Mouse (Mus musculus) liver, adult 2 months (tissue): Measurements from ENCODE around the gene Wdr37.

Source experiments
- CTCF ChIP-seq: fragments of 200-500 bp; IDR thresholded peaks from 2 replicates; pipeline ENCODE4 v1.5.1; 2011; ENCODE audit warnings: low read depth, low read length, control low read depth
- POLR2A ChIP-seq: fragments of 200-500 bp; IDR thresholded peaks from 2 replicates; pipeline ENCODE4 v1.6.1; 2011; ENCODE audit warnings: low read length, control low read depth; ENCODE audit not compliant: insufficient read depth; ENCODE audit errors: extremely low read depth

DNA sequence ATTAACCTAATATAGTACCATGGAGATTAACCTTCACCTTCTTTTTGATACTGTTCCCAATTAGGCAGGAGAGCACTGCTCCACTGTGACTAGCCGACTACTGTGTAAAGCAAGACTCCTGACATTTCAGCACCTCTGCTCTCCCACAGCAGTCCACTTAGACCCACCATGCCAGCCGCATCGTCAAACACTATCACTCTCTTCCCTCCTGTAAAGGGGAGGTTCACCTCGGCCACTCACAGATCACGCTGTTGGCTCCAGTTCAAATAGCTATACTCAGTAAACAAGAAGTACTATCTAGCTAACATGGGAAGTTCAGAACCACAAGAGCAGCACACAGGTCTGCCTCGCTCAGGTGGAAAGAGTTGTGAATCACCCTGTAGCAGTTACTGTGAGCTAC, 13.3 kb downstream of the Wdr37 start:
- TF ChIP-seq POLR2A (no peak), CTCF (no peak)
